Mouse (Mus musculus) liver, embryonic 13.5 days (tissue): ENCODE results near the gene Ptpre. TPM values are rescaled to one million over a fixed set of nuclear protein-coding genes. Genes with fewer than 3 reads are reported as not detected.
"Not testable (repeated sequence)": the region's sequence is repeated elsewhere in the genome, so short reads cannot be mapped to it uniquely, and the experiment has no call there.

Source experiments
- ATAC-seq: fragments of 200-750 bp; cut with Nextera tagmentation; 2 replicates; pipeline ENCODE4 v1.8.0; 2017; ENCODE audit warnings: low read depth, mild to moderate bottlenecking, moderate number of reproducible peaks, moderate library complexity
- DNase-seq: peaks from one replicate; pipeline ENCODE4 v3.0.0; 2022
- H3K27ac ChIP-seq: fragments of 300-500 bp; sonication (generic); 2 replicates; pipeline ENCODE4 v1.5.1; 2015; ENCODE audit warnings: moderate library complexity, mild to moderate bottlenecking, inconsistent platforms
- H3K27me3 ChIP-seq: fragments of 300-500 bp; sonication (generic); 2 replicates; pipeline ENCODE4 v1.6.1; 2015; ENCODE audit warnings: mild to moderate bottlenecking, inconsistent platforms
- H3K36me3 ChIP-seq: fragments of 300-500 bp; sonication (generic); 2 replicates; pipeline ENCODE4 v1.6.1; 2015; ENCODE audit warnings: mild to moderate bottlenecking, inconsistent platforms
- H3K4me1 ChIP-seq: fragments of 300-500 bp; sonication (generic); replicated peaks from 2 replicates; pipeline ENCODE4 v1.6.1; 2015; ENCODE audit warnings: inconsistent platforms
- H3K4me2 ChIP-seq: fragments of 300-500 bp; sonication (generic); 2 replicates; pipeline ENCODE4 v1.6.1; 2015; ENCODE audit warnings: inconsistent platforms, mild to moderate bottlenecking, moderate library complexity
- H3K4me3 ChIP-seq: fragments of 300-500 bp; sonication (generic); replicated peaks from 2 replicates; pipeline ENCODE4 v1.5.1; 2015; ENCODE audit warnings: mild to moderate bottlenecking, inconsistent platforms
- H3K9ac ChIP-seq: fragments of 300-500 bp; sonication (generic); 2 replicates; pipeline ENCODE4 v1.6.1; 2015; ENCODE audit warnings: mild to moderate bottlenecking, inconsistent platforms
- H3K9me3 ChIP-seq: fragments of 300-500 bp; sonication (generic); replicated peaks from 2 replicates; pipeline ENCODE4 v1.6.1; 2016; ENCODE audit warnings: inconsistent platforms
- WGBS: fragments of 180-500 bp; shearing (Covaris S2); methylation state at CpG from one replicate; pipeline ENCODE4 v1.1.7; 2015; ENCODE audit not compliant: insufficient replicate concordance; 5-methylcytosine and 5-hydroxymethylcytosine counted together
- polyA plus RNA-seq: library from polyadenylated mRNA; unstranded; fragments of >200 nt; fragmentation: Nextera tagmentation; extraction: Ambion mirVana; gene quantifications from 2 replicates; pipeline ENCODE4 v1.2.1, GENCODE M21; 2015

Ptpre gene
- polyA plus RNA-seq, 1 experiment from 2014 or later, result 2.8 TPM

DNA sequence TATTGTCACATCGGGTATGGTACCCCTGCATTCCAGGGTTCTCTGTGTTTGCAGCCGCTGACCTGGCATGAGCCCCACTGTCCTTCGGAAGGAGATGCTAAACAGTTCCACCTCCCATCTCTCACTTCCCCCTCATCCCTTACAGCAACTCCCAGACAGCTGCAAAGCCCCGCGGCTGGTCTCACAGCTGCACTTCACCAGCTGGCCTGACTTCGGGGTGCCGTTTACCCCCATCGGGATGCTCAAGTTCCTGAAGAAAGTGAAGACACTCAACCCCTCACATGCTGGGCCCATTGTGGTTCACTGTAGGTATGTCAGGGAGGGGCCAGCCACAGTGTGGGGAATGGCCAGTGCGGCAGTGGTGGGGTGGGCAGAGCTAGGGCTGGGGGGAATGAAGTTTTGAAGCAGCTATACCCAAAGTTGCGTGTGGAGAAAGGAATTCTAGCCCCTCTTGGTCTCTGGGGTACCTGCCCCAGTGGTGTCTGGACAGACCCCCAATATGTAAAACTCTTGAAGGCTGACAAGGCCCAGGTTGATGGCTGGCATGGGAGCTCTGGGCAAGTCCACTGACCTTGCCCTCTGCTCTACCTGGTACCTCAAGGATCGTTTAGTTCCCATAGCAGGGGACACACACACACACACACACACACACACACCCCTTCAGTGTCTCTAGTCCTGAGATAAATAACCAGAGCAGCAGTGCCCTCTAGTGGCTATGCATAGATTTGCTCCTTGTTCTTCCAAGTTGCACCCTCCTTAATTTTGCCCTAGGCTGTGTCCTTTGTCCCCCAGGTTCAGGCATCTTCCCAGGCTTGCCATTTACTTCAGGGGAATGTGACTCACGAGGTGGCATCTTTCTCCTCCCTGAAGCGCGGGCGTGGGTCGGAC is 131.8 kb downstream of the Ptpre start:
- DNase-seq (peak; percentile 28), ATAC-seq (peak; percentile 21; the same call in 1 of the 2 replicates)
- Histone ChIP-seq H3K36me3 (no peaks in the 10 kb centered on the region), H3K9ac (no peak overlapping the region), H3K4me1 (no peaks in the 10 kb centered on the region), H3K4me3 (no peak overlapping the region), H3K27me3 (no peaks in the 10 kb centered on the region), H3K9me3 (no peaks in the 10 kb centered on the region), H3K27ac (no peak overlapping the region), H3K4me2 (no peak overlapping the region)
- WGBS, result 58% methylated on average over 16 of the region's 16 CpGs

DNA sequence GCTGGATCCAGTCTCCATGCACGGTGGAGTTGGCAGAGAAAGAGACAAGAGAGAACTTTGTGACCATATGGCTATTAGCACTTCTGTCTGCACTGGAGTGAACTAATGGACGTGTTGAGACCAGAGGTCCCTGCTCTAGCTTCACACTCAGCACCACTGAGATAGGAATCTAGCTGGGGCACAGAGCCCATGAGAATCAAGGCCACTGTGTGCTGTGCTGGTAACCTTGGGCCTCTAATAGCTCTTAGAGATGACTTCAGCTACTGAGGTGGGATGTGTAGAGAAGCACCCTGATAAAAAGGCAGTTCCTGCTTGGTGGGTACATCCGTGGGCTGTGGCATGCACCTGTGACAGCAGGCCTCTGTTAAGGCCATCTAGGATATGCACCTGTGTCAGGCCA is 136.3 kb downstream of the Ptpre start:
- Histone ChIP-seq H3K4me2 (no peak overlapping the region), H3K9me3 (no peaks in the 10 kb centered on the region), H3K4me1 (no peaks in the 10 kb centered on the region), H3K9ac (no peak overlapping the region), H3K36me3 (no peaks in the 10 kb centered on the region), H3K4me3 (no peak overlapping the region), H3K27me3 (no peaks in the 10 kb centered on the region), H3K27ac (no peak overlapping the region)
- 49% methylated on average over 3 of the region's 3 CpGs for WGBS
- DNase-seq, result no peak
- ATAC-seq, result no peak

DNA sequence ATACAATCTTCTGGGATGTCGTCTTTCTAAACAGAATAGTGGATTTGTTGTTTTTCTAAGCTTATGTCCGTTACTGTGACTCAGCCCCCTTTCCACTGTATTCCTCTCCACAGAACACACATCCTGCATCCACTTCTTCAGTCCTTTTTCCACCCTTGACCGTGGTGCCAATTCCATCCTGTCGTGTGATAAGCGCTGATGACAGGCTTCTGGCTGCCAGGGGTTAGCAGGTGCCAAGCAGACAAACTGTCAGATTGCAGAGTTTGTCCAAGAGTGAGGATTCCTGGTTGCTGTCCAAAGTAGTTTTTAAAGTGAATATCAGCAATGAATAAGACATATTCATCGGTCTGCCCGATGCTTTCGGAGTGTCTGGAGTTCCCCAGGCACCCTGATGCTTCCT is 139.4 kb downstream of the Ptpre start:
- Histone ChIP-seq H3K4me2 (no peak overlapping the region), H3K4me3 (no peak overlapping the region), H3K9ac (no peak overlapping the region), H3K4me1 (no peaks in the 10 kb centered on the region), H3K36me3 (no peaks in the 10 kb centered on the region), H3K27me3 (no peaks in the 10 kb centered on the region), H3K9me3 (no peaks in the 10 kb centered on the region), H3K27ac (no peak overlapping the region)
- DNase-seq (no peak), ATAC-seq (no peak)
- WGBS, result 81% methylated on average over 8 of the region's 8 CpGs

DNA sequence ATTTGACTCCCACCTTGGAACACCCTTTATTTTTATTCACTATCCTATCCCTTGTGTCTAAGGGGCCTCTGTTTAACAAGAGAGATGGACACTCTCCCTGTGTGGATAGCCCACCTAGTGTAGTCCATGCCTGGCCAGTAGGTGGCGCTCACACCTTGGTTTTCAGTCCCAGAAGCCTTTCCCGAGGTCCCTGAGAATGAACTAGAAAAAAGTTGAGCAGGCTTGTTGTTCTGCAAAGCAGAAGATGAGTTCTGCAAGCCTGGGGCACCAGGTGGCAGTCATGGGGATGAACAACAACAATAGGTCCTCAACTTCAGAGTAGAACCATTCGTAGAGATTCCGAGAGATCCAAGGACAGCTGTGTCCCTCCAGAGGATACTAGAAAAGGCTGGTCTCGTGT is 143.1 kb downstream of the Ptpre start:
- peak; percentile 43; the same call in 1 of the 2 replicates for ATAC-seq

DNA sequence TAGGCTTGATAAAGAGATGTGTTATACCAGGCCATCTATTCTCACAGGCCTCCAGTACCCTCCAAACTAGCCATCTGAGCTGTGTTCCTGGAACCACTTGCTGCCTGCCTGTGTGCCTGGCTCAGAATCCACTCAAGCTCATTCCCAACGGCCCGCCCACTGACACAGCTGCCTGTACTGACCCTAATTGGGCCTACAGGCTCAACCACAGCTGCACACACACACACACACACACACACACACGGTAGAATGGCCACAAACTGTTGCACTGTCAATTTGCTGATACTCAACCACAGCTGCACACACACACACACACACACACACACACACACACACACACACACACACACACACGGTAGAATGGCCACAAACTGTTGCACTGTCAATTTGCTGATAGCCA is 146.8 kb downstream of the Ptpre start:
- not testable (repeated sequence) for H3K4me2 ChIP-seq, DNase-seq, H3K27me3 ChIP-seq, H3K9me3 ChIP-seq, H3K4me1 ChIP-seq, H3K4me3 ChIP-seq, H3K9ac ChIP-seq
- Histone ChIP-seq H3K36me3 (peaks cover 54% of the 10 kb centered on the region), H3K27ac (peak overlapping the region; percentile 14; the same call in 1 of the 2 replicates)
- 58% methylated on average over 4 of the region's 4 CpGs for WGBS
- peak; percentile 27; the same call in 1 of the 2 replicates for ATAC-seq

More for the DNA sequence above, 143.1 kb downstream of the Ptpre start:
- Histone ChIP-seq H3K27me3 (no peaks in the 10 kb centered on the region), H3K4me2 (no peak overlapping the region), H3K27ac (no peak overlapping the region), H3K4me1 (no peaks in the 10 kb centered on the region), H3K9me3 (no peaks in the 10 kb centered on the region), H3K4me3 (no peak overlapping the region), H3K9ac (no peak overlapping the region), H3K36me3 (peaks cover 16% of the 10 kb centered on the region)
- peak; percentile 41 for DNase-seq
- 62% methylated on average over 5 of the region's 5 CpGs for WGBS

DNA sequence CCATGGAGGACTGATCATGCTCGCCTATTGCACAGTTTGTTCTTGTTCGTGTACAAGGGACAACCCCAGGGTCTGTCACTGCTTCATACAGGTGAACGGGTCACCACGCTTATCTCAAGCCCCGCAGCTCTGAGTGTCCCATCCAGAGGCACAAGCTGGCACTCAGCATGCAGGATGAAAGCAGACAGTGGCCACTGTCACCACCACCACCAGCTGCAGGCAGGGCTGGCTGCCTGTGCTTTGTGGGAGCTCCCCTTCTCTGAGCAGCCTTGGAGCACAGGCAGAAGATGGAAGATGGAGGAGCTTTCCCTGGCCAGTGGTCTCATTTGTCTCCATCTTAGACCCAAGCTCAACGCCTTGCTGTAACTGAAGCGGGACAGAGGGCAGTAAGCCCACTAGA is 147.7 kb downstream of the Ptpre start:
- H3K9me3 ChIP-seq, result no peaks in the 10 kb centered on the region
- 74% methylated on average over 7 of the region's 7 CpGs for WGBS
- H3K27ac ChIP-seq, result peak overlapping the region; percentile 53
- no peak for DNase-seq
- peak; percentile 24 for ATAC-seq
- H3K4me2 ChIP-seq, result no peak overlapping the region
- peaks cover 62% of the 10 kb centered on the region for H3K36me3 ChIP-seq
- no peak overlapping the region for H3K9ac ChIP-seq
- no peaks in the 10 kb centered on the region for H3K27me3 ChIP-seq
- no peaks in the 10 kb centered on the region for H3K4me1 ChIP-seq
- H3K4me3 ChIP-seq, result no peak overlapping the region

DNA sequence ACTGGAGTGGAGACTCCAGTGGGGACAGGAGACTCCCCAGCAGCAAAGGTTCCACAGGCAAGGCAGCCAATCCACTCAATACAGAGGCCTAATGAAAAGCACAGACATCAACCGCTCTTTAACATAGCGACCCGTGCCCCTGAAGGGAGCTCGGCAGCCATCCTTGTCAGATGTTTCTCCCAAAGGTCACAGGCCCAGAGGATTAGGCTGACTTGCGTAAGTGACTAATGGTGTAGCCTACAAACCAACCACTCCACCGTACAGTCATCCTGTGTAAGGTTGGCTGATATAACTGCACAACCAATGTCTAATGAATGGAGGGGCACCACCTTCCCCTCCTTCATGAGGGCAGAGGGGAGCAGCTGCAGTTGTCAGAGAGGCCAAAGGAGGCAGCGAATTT is 152.1 kb downstream of the Ptpre start:
- H3K9me3 ChIP-seq, result no peaks in the 10 kb centered on the region
- H3K9ac ChIP-seq, result no peak overlapping the region
- peaks cover 99% of the 10 kb centered on the region for H3K36me3 ChIP-seq
- H3K4me1 ChIP-seq, result no peaks in the 10 kb centered on the region
- H3K4me2 ChIP-seq, result no peak overlapping the region
- WGBS, result 89% methylated on average over 7 of the region's 7 CpGs
- H3K4me3 ChIP-seq, result no peak overlapping the region
- ATAC-seq (no peak), DNase-seq (no peak)
- no peak overlapping the region; the same call in 1 of the 2 replicates for H3K27ac ChIP-seq
- no peaks in the 10 kb centered on the region for H3K27me3 ChIP-seq

DNA sequence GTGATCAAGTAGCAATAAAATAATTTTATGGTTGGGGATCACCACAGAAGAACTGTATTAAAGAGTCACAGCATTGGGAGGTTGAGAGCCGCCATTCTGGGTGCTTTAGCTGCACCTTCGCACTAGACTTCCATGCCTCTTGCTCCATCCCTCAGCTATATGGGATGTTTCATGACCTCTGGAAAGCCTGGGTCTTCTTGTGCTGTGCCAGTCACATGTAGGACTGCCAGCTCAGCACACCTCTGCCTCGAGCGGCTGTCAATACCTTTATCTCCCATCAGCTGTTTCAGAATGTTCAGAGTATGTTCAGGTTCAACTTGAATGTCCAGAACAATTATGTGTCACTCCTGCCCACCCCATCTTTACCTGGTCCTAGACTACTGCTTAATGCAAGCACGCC is 154.7 kb downstream of the Ptpre start:
- no peak for ATAC-seq
- Histone ChIP-seq H3K4me3 (no peak overlapping the region), H3K27me3 (no peaks in the 10 kb centered on the region), H3K9ac (no peak overlapping the region), H3K9me3 (no peaks in the 10 kb centered on the region), H3K4me1 (no peaks in the 10 kb centered on the region), H3K27ac (no peak overlapping the region), H3K4me2 (no peak overlapping the region), H3K36me3 (peaks cover 100% of the 10 kb centered on the region)
- 87% methylated on average over 5 of the region's 5 CpGs for WGBS
- no peak for DNase-seq

DNA sequence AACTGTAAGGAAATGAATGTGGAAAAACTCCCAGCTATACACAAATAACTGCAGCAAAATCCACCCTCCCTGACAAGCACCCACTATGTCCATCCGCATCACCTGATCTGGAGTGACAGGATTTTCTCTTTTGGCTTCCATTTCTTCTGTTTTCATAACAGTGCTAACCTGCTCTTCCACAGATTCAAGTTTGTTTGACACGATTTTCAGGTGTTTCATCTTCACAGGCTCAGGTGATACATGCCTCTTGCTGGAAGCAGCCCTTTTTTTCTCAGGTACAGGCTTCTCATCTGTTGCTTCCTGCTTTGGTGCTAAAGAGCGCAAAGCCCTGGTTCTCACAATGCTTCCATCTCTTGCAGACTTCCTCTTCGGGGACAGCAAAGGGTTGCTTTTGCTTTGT is 156.8 kb downstream of the Ptpre start:
- Histone ChIP-seq H3K27me3 (no peaks in the 10 kb centered on the region), H3K9me3 (no peaks in the 10 kb centered on the region), H3K4me3 (no peak overlapping the region), H3K27ac (no peak overlapping the region), H3K4me2 (no peak overlapping the region), H3K9ac (no peak overlapping the region), H3K4me1 (no peaks in the 10 kb centered on the region), H3K36me3 (peaks cover 100% of the 10 kb centered on the region)
- DNase-seq (no peak), ATAC-seq (no peak)
- 89% methylated on average over 4 of the region's 4 CpGs for WGBS

DNA sequence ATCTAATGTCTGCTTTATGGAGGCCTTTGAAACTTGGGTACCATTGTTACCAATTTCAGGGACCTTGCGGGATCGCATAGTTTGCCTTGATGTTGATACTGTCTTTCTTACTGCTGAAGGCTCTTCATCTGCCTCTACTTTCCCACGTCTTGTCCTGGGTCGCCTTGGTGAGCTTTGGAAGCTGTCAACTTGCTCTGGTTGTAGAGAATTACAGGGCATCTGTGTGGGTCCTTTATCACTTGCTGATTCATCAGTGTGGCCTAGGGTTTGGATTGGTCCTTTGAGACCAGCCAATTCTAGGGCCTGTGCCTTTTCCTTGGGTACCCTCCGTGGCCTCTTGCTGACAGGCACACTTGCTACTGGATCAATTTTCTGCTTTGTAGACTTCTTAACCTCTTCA is 157.5 kb downstream of the Ptpre start:
- Histone ChIP-seq H3K4me2 (no peak overlapping the region), H3K36me3 (peaks cover 100% of the 10 kb centered on the region), H3K9me3 (no peaks in the 10 kb centered on the region), H3K4me1 (no peaks in the 10 kb centered on the region), H3K27ac (no peak overlapping the region), H3K9ac (no peak overlapping the region), H3K4me3 (no peak overlapping the region), H3K27me3 (no peaks in the 10 kb centered on the region)
- DNase-seq, result no peak
- no peak for ATAC-seq
- 95% methylated on average over 5 of the region's 5 CpGs for WGBS

DNA sequence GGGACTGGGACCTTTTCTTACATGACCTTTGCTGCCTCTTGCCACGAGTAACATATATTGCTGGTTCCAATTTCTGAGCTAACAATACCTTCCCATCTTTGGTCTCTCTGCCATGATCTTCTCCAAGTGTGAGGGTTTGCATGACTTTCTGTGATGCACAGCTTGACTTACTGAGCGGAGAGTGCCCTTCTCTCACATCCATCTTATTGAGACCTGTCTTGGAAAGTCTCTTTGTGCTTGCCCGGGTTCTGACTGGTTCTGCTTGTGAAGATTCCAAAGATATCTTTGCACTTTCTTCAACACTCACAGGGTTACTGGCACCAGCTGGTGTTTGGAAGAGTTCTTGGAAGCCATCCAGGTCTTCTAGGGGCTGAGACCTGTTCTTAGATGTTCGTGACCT is 158.8 kb downstream of the Ptpre start:
- no peak overlapping the region for H3K4me3 ChIP-seq
- H3K4me1 ChIP-seq, result no peaks in the 10 kb centered on the region
- ATAC-seq (no peak), DNase-seq (no peak)
- peaks cover 100% of the 10 kb centered on the region for H3K36me3 ChIP-seq
- 95% methylated on average over 4 of the region's 4 CpGs for WGBS
- H3K27ac ChIP-seq, result no peak overlapping the region
- no peak overlapping the region for H3K4me2 ChIP-seq
- H3K27me3 ChIP-seq, result no peaks in the 10 kb centered on the region
- no peaks in the 10 kb centered on the region for H3K9me3 ChIP-seq
- no peak overlapping the region for H3K9ac ChIP-seq
